8 mouse cellular contexts compared by ENCODE assay signal in genomic region chr4:108300266-108300665, GRCm38 (mm10). TPM values are rescaled to one million over a fixed set of nuclear protein-coding genes. Genes with fewer than 3 reads are reported as not detected.
DNase-seq lines count a peak whose midpoint lies in the region; ATAC-seq and TF ChIP-seq lines count a peak whose summit lies in the region.

No protein-coding gene starts in this region.

- H3K4me1 ChIP-seq in heart, embryonic 13.5 days = peaks cover 22% of the 10 kb centered on the region
- H3K4me1 ChIP-seq in ES-E14 (ENCODE audit: control insufficient read depth in 2 of 2, insufficient read depth in 2 of 2, low read length in 2 of 2, poor library complexity in 1 of 2) = 0 out of 4 replicates have a peak, but pooled peaks cover 0 to 3% of the 10 kb centered on the region in 2 experiments
- peaks cover 16% of the 10 kb centered on the region for H3K4me1 ChIP-seq in embryonic facial prominence, embryonic 14.5 days (ENCODE audit: control insufficient read depth, insufficient read depth, low read length)
- no peaks in the 10 kb centered on the region for H3K4me1 ChIP-seq in intestine, postnatal 0 days (replicated peaks; ENCODE audit: control insufficient read depth, insufficient read depth, low read length)
- peaks cover 21% of the 10 kb centered on the region for H3K4me1 ChIP-seq in midbrain, embryonic 15.5 days

- 1% methylated on average over 14 of the region's 14 CpGs for WGBS in heart, embryonic 13.5 days
- WGBS in embryonic facial prominence, embryonic 14.5 days = under 1% methylated on average over 14 of the region's 14 CpGs
- WGBS in intestine, postnatal 0 days = 1% methylated on average over 14 of the region's 14 CpGs
- 1% methylated on average over 14 of the region's 14 CpGs for WGBS in midbrain, embryonic 15.5 days

- H3K27ac ChIP-seq in heart, embryonic 13.5 days (replicated peaks) = peak overlapping the region; percentile 90
- peak overlapping the region; percentile 29; the same call in 1 of the 2 replicates for H3K27ac ChIP-seq in ES-E14 (ENCODE audit: insufficient read depth, low read depth, low read length, poor library complexity, severe bottlenecking)
- peak overlapping the region; percentile 89 for H3K27ac ChIP-seq in embryonic facial prominence, embryonic 14.5 days (replicated peaks; ENCODE audit: low read depth, low read length)
- peak overlapping the region; percentile 78 for H3K27ac ChIP-seq in intestine, postnatal 0 days (ENCODE audit: low read depth, low read length)
- peak overlapping the region; percentile 95 for H3K27ac ChIP-seq in midbrain, embryonic 15.5 days

- no peak for TF ChIP-seq CTCF in intestine, postnatal 0 days (IDR thresholded peaks at IDR 0.05; ENCODE audit: low read depth)

- no peaks in the 10 kb centered on the region for H3K27me3 ChIP-seq in heart, embryonic 13.5 days (replicated peaks)
- H3K27me3 ChIP-seq in embryonic facial prominence, embryonic 14.5 days (replicated peaks; ENCODE audit: control insufficient read depth, insufficient read depth, low read length) = no peaks in the 10 kb centered on the region
- H3K27me3 ChIP-seq in intestine, postnatal 0 days (replicated peaks; ENCODE audit: control insufficient read depth, insufficient read depth, low read length) = no peaks in the 10 kb centered on the region
- H3K27me3 ChIP-seq in midbrain, embryonic 15.5 days (replicated peaks) = no peaks in the 10 kb centered on the region

- H3K9ac ChIP-seq in heart, embryonic 13.5 days = peak overlapping the region; percentile 94
- H3K9ac ChIP-seq in ES-E14 (ENCODE audit: insufficient read depth, low read depth, low read length, poor library complexity, severe bottlenecking) = peak overlapping the region; percentile 92
- peak overlapping the region; percentile 94 for H3K9ac ChIP-seq in embryonic facial prominence, embryonic 14.5 days (ENCODE audit: low read depth, low read length)
- peak overlapping the region; percentile 89 for H3K9ac ChIP-seq in intestine, postnatal 0 days (ENCODE audit: low read depth, low read length)
- H3K9ac ChIP-seq in midbrain, embryonic 15.5 days = peak overlapping the region; percentile 96

- peaks cover 1% of the 10 kb centered on the region; the same call in 1 of the 2 replicates for H3K9me3 ChIP-seq in heart, embryonic 13.5 days
- no peaks in the 10 kb centered on the region; the same call in 1 of the 2 replicates for H3K9me3 ChIP-seq in ES-E14 (ENCODE audit: control insufficient read depth, insufficient read depth, low read depth, low read length)
- H3K9me3 ChIP-seq in embryonic facial prominence, embryonic 14.5 days (ENCODE audit: control insufficient read depth, low read length) = no peaks in the 10 kb centered on the region
- H3K9me3 ChIP-seq in intestine, postnatal 0 days (ENCODE audit: control insufficient read depth) = no peaks in the 10 kb centered on the region
- no peaks in the 10 kb centered on the region for H3K9me3 ChIP-seq in midbrain, embryonic 15.5 days

- H3K4me3 ChIP-seq in heart, embryonic 13.5 days = peak overlapping the region; percentile 85
- H3K4me3 ChIP-seq in ES-E14 (ENCODE audit: insufficient read depth in 1 of 2, low read depth in 1 of 2, low read length in 2 of 2, poor library complexity in 1 of 2, severe bottlenecking in 1 of 2) = peak overlapping the region; percentile 78 to 91
- peak overlapping the region; percentile 95 for H3K4me3 ChIP-seq in embryonic facial prominence, embryonic 14.5 days (ENCODE audit: low read depth, low read length)
- H3K4me3 ChIP-seq in intestine, postnatal 0 days (ENCODE audit: low read depth, low read length) = peak overlapping the region; percentile 83
- H3K4me3 ChIP-seq in midbrain, embryonic 15.5 days = peak overlapping the region; percentile 87

- ATAC-seq in heart, embryonic 13.5 days (ENCODE audit: extremely low read depth, insufficient number of reproducible peaks, low FRiP score, low TSS enrichment) = no peak; the same call in 1 of the 2 replicates
- 0 out of 2 replicates have a peak, but pooled peaks have one; percentile 0 for ATAC-seq in embryonic facial prominence, embryonic 14.5 days (ENCODE audit: low read depth)
- ATAC-seq in intestine, postnatal 0 days = no peak
- ATAC-seq in midbrain, embryonic 15.5 days (replicated peaks) = no peak; the same call in 1 of the 2 replicates

- in situ Hi-C loops in ES-E14 (cut with MboI; ENCODE audit: low sequenced_read_pairs in 2 of 2, unreplicated experiment in 2 of 2) = no loop called here

- DNase-seq in heart, adult 8-10 months (ENCODE audit: low spot score) = no peak
- DNase-seq in ES-E14 (ENCODE audit: low read depth, low spot score) = no peak
- no peak for DNase-seq in embryonic facial prominence, embryonic 14.5 days (ENCODE audit: low spot score)
- no peak for DNase-seq in gastrocnemius, postnatal 25 days
- DNase-seq in spleen, postnatal 14 days (ENCODE audit: low spot score in 2 of 2) = no peak

- H3K4me2 ChIP-seq in heart, embryonic 13.5 days = peak overlapping the region; percentile 86
- peak overlapping the region; percentile 70 for H3K4me2 ChIP-seq in embryonic facial prominence, embryonic 14.5 days (ENCODE audit: low read depth, low read length)
- H3K4me2 ChIP-seq in intestine, postnatal 0 days (replicated peaks; ENCODE audit: low read depth) = peak overlapping the region; percentile 80
- peak overlapping the region; percentile 57 for H3K4me2 ChIP-seq in midbrain, embryonic 15.5 days

- H3K36me3 ChIP-seq in heart, embryonic 13.5 days = peaks cover 3% of the 10 kb centered on the region; the same call in 1 of the 2 replicates
- no peaks in the 10 kb centered on the region for H3K36me3 ChIP-seq in ES-E14 (ENCODE audit: control insufficient read depth, insufficient read depth, low read length, poor library complexity, severe bottlenecking)
- no peaks in the 10 kb centered on the region for H3K36me3 ChIP-seq in embryonic facial prominence, embryonic 14.5 days (ENCODE audit: control insufficient read depth, insufficient read depth, low read length)
- no peaks in the 10 kb centered on the region for H3K36me3 ChIP-seq in intestine, postnatal 0 days (ENCODE audit: control insufficient read depth, insufficient read depth)
- no peaks in the 10 kb centered on the region for H3K36me3 ChIP-seq in midbrain, embryonic 15.5 days (replicated peaks)

TF ChIP-seq in ES-E14, 5 proteins besides CTCF, POLR2A, EP300 and RAD21:
- no peak for TF ChIP-seq ZNF384 (IDR thresholded peaks at IDR 0.05; ENCODE audit: low read depth, low read length)
- no peak for TF ChIP-seq ZC3H11A (IDR thresholded peaks at IDR 0.05; ENCODE audit: borderline replicate concordance, low read depth, low read length)
- no peak for TF ChIP-seq CHD2 (IDR thresholded peaks at IDR 0.05; ENCODE audit: low read depth, low read length)
- TF ChIP-seq MAFK (IDR thresholded peaks at IDR 0.05; ENCODE audit: insufficient read depth, low read depth, low read length) = no peak
- no peak for TF ChIP-seq HCFC1 (IDR thresholded peaks at IDR 0.05; ENCODE audit: borderline replicate concordance, insufficient read depth, low read length)

RNA-seq across cellular contexts. Expression of gene Zyg11b, which starts 0.6 kb away (rescaled TPM):
- polyA plus RNA-seq in heart, embryonic 13.5 days (2015; fragmentation: Nextera tagmentation; extraction: Ambion mirVana) = 6.3 and 6.6 TPM in 2 replicates
- 10 to 100 TPM; 38.1 to 41.9 (median 40.5) TPM for total RNA-seq in heart, adult 8-10 months (2022)
- total RNA-seq in ES-E14 (2012; rRNA removed) = 13.3 and 13.6 TPM in 2 replicates
- 13.8 and 14.5 TPM in 2 replicates for polyA plus RNA-seq in embryonic facial prominence, embryonic 14.5 days (2014; fragmentation: Nextera tagmentation; extraction: Ambion mirVana)
- 4.0 and 4.3 TPM in 2 replicates for polyA plus RNA-seq in intestine, postnatal 0 days (2015; fragmentation: Nextera tagmentation; extraction: Ambion mirVana)
- 33.9 and 37.3 TPM in 2 replicates for polyA plus RNA-seq in midbrain, embryonic 15.5 days (2015; fragmentation: Nextera tagmentation; extraction: Ambion mirVana)
- 10 to 100 TPM; 44.6 to 51.1 TPM for total RNA-seq in gastrocnemius, postnatal 25 days (2021)

RNA-seq across cellular contexts. Expression of gene Coa7, which starts 27.7 kb away (rescaled TPM):
- 37.1 and 41.6 TPM in 2 replicates for polyA plus RNA-seq in heart, embryonic 13.5 days (2015; fragmentation: Nextera tagmentation; extraction: Ambion mirVana)
- 10 to 100 TPM; 31.0 to 45.6 (median 36.2) TPM for total RNA-seq in heart, adult 8-10 months (2022)
- 24.7 and 37.0 TPM in 2 replicates for total RNA-seq in ES-E14 (2012; rRNA removed)
- 39.5 and 40.2 TPM in 2 replicates for polyA plus RNA-seq in embryonic facial prominence, embryonic 14.5 days (2014; fragmentation: Nextera tagmentation; extraction: Ambion mirVana)
- 83.6 and 91.4 TPM in 2 replicates for polyA plus RNA-seq in intestine, postnatal 0 days (2015; fragmentation: Nextera tagmentation; extraction: Ambion mirVana)
- polyA plus RNA-seq in midbrain, embryonic 15.5 days (2015; fragmentation: Nextera tagmentation; extraction: Ambion mirVana) = 51.1 and 51.4 TPM in 2 replicates
- total RNA-seq in gastrocnemius, postnatal 25 days (2021) = 10 to 100 TPM; 33.6 to 35.4 TPM

Comparison
In these comparisons a context has a peak if more than half of its experiments do, and no peak if none do; other contexts are left out.
1. H3K27ac ChIP-seq: peak in every context shown above with its lines; median percentile 95 in midbrain, embryonic 15.5 days; 90 in heart, embryonic 13.5 days; 89 in embryonic facial prominence, embryonic 14.5 days; 78 in intestine, postnatal 0 days; 29 in ES-E14.